Mouse (Mus musculus) bone marrow macrophage, adult 2 months (primary cell): Measurements from ENCODE around the gene Pou3f1.

Source experiments
- CTCF ChIP-seq: IDR thresholded peaks from 2 replicates; pipeline ENCODE4 v1.5.1; 2012; ENCODE audit warnings: low read depth, mild to moderate bottlenecking, low read length, moderate library complexity
- POLR2A ChIP-seq: IDR thresholded peaks from 2 replicates; pipeline ENCODE4 v1.6.1; 2012; ENCODE audit warnings: mild to moderate bottlenecking, low read depth, low read length, borderline replicate concordance

- TF ChIP-seq POLR2A (no peak), CTCF (no peak)
Measured at GRCm38 (mm10) chr4:124626836-124627235, 29.8 kb upstream of the Pou3f1 start.
